Mouse (Mus musculus) fibroblast of lung, adult 2 months (primary cell): Measurements from ENCODE around the gene Slc22a22.
"Not testable (repeated sequence)": the region's sequence is repeated elsewhere in the genome, so short reads cannot be mapped to it uniquely, and the experiment has no call there.

Experiments
- DNase-seq: peaks from one replicate; pipeline ENCODE4 v3.0.0-alpha.2; 2011; ENCODE audit warnings: low read depth

Slc22a22 gene

DNA sequence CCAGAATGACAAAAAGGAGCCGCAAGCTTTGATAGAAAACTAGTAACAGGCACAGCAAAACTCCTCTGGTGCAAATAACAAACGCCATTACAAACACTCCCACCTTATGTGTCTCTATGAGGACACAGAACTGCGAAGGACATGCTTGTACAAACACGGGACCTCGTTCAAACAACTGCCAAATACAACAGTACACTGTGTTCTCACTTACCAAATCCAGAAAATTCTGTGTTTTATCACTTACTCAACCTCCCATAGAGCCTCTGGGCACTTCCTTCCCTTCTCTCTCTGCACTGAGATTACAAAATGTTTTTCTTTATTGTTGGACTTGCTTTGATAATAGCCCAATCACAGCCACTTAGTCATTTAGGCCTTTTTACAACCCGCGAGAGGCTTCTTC is 97.0 kb downstream of the Slc22a22 start:
- no peak for DNase-seq

DNA sequence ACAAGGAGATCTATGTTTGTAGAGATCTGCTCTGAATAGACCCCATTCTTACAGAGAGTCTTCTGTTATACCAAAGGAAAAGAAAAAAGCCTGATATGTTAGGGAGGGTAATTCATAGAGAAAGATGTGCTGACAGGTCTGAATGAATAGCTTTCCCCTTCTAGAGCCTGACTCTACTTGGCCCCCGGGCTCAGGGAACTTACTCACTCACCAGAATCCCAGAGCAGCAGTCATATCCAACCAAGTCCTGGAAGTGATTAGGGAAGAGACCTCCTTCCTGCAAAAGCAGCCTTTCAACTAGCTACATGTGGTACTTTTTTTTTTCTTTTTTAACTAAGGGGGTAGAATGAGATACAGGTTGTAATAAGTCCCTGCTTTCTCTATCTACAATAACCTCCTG is 111.0 kb downstream of the Slc22a22 start:
- DNase-seq = peak; percentile 75

DNA sequence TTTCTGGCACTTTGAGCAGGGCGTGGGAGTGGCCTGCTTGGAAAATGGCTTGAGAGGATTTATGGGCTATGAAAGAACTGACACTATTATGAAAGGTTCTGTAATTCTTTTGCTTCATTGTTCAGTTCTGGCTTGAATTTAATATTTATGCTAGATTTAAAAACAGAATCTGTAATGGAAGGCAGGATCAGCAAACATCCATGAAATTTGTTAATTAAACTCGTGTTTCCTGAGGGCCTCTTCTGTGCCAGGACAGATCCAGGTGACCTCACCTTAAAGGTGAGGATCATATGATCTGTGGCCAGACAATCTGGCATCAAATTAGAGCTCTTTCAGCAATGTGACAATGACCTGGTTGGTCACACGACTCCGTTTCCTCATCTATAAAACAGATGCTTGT is 122.1 kb downstream of the Slc22a22 start:
- DNase-seq = no peak

DNA sequence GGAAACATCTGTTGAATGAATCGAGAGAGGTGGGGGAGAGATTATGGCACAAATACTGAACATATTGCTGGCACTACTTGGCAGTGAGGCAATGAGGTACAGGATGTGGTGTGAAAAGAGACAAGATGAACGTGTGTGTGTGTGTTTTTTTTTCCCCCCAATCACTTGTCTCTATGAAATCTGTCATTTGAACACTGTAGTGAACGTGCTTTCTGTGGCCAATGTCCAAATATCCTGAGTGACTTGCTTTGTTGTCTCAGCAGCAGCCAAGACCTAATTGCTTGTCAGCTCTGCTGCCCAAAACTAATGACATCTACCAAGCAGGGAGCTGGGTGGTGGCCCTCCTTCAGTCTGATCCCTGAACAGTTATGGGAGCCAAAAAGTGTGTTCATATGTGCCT is 136.9 kb downstream of the Slc22a22 start:
- DNase-seq = no peak

DNA sequence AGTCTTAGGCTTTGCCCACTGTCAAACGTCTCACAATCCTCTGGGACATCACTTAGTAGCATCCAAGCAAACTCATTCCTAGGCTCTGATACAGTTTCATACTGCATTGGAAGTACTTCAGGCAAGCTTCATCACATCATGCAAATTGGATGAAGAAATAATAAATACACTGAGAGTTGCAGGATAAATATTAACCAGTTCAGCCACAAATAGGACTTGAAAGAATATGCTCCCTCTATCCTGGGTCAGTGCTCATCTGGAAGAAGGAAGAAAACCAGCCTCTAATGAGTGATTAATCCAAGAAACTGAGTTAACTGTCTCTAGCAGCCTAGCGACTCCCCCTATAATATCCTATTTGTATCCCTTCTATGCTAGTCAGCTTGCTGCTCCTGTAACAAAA is 146.1 kb downstream of the Slc22a22 start:
- no peak for DNase-seq

DNA sequence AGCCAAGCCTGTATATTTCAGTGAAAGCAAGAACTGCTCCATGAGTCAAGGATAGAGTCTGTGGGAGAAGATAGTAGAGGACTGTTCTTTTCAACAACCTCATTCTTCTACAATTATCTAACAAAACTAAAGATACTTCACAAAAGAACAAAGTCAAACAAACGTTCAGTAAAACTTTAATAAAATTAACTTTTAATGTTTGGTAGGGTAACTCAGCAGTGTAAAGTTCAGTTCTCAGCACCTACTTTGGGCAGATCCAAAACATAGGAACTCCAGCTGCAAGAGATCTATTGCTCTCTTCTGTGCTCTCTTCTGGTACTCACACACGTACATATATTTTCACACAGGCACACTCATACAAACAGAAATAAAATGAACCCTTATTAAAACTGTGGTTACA is 159.4 kb downstream of the Slc22a22 start:
- no peak for DNase-seq

DNA sequence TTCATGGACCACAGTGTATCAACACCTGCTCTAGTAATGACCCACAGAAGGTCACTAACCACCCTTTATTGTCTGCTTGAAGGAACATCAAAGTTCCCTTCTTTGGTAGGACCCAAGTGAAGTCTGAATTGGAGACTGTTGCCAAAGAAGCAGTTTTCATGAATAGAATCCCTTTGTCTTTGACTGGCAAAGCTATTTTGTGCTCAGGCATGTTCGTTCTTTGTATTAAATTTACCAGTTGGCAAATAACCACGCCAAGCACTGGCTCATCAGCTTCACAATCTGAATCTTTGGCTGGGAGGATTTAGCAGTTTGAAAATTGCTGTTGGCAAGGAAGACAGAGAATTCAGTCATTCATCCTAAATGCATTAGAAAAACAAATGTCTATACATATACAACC is 160.9 kb downstream of the Slc22a22 start:
- no peak for DNase-seq

DNA sequence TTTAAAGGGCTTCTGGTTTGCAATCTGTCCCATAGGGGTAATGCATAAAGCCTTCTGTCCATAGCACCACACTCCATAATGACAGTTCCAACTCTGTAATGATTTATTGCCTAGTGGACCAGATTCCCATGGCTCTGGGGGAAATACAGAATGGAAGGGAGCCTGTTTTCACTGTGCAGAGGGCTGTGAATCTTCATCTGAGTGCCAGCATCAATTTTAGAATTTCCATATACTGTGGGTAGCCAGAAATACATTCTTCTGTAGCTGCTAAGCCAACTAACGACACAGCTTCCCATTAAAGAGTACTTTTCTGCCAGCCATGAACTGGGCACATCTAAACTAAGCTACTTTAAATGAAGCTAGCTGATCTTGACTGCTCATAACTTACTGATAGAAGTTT is 174.7 kb downstream of the Slc22a22 start:
- DNase-seq = no peak

DNA sequence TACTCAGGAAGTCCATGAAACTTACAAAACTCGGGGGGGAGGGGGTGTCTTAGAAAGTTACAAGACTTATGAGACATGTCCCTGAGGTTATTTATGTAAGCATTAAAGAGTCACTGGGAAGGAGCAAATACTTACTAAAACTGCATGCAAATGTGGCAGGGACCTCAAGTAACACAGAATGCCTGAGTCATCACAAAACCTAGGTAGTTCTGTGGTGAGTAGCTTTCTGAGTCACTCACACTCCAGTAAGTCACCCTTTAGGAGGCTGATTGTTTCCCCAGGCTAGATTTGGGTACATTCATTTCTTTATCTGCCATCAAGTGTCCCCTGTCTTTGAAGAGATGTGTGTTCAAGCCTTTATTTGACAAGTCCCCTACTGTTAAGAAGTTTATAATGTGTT is 198.9 kb downstream of the Slc22a22 start:
- DNase-seq = no peak

DNA sequence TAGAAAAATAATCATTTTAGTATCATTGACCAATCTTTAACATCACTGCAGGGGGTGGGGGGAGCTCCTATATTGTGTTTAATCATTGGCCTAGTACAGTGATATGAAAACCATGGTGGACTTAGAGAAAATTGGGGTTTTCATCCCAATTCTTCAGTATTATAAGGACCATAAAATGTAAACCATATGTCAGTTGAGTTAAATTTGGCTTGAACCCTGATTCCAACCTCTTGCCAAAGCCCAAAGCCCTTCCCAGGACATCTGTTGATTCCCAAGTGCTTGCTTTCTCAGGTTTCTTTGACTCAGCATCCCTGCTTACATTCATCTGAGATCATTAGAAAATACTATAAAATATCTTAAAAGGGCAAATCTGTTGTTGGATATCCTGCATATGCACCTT is 201.0 kb downstream of the Slc22a22 start:
- DNase-seq = no peak

DNA sequence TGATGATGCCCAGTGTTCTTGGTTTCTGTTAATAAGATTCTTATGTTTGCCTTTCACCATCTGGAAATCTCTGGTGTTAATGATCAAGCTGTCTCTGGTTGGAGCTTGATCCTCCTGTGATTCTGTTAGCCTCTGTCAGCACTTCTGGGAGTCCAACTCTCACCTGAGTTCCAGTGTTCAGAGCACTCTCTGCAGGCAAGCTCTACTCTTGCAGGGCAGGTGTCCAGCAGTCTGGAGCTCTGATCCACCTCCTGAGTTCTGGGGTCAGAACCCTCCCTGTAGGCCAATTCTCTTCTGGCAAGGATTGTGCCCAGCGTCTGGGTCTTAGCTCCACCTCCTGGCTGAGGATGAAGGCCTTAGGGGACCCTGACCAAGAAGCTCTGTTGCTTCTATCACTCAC is 237.4 kb downstream of the Slc22a22 start:
- not testable (repeated sequence) for DNase-seq

DNA sequence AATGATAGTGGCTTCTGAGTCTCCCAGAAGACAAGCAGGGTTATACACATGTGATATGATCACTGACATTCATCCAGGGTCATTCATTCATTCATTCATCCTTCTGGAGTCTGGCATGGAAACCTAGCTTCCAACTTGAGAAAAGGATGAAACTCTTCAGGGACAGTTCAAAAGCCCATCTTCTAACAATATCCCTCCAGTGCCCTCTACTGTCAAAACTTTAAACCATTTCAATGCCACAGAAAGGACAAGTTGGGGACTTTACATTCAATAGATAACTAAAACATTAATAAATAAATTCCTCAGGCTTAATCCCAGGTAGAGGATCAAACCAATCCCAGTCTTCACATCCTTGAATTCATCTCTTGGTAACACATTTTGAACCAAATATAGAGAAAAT is 247.0 kb downstream of the Slc22a22 start:
- DNase-seq = no peak

DNA sequence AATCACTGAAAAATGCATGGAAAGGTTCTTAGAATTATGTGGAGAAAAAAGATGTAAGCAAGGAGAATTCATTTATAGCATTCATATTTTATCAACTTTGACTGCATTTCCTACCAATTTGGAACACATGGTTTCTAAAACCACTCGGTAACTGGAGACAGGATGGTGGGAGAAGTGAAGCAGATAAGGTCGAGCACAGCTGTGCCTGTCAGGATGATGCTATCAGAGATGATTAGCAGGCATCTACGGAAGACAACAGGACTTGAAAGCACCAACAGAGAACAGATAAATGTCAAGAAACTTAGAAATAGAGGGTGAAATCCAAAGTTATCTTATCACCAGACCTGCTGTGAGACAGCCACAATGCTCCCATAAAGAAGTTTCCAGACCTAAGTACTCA is 272.1 kb downstream of the Slc22a22 start:
- no peak for DNase-seq

DNA sequence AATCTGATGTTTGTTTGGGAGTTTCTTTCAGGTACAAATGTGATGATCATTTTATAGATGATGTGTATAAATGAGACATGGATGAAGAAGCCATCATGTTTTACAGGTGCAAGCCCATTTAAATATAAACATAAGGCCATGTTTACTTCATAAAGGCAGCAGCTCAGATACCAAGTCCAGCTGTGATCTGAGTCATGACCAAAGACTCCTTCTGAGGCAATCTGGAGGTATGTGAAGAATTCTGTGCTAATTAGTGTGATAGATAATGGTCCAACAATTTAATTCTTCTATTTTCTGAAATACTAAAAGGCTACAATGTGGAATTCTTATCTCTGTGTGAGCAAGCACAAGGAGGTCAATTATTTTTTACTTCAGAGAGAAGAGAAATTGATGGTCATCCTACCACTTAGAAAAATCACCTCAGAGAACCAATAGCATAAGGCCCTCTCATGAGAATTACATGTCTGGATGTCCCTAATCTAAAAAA is 272.9 kb downstream of the Slc22a22 start:
- no peak for DNase-seq
